Mouse (Mus musculus): Measurements from ENCODE around the gene Trim8. TPM values are rescaled to one million over a fixed set of nuclear protein-coding genes. Genes with fewer than 3 reads are reported as not detected.
A peak's percentile ranks its signal among the peaks of the same experiment; 100 is the strongest.

The Trim8 gene
- total and polyA plus RNA-seq, 3 experiments, result 24.1 to 39.8 (median 39.2) TPM

DNA sequence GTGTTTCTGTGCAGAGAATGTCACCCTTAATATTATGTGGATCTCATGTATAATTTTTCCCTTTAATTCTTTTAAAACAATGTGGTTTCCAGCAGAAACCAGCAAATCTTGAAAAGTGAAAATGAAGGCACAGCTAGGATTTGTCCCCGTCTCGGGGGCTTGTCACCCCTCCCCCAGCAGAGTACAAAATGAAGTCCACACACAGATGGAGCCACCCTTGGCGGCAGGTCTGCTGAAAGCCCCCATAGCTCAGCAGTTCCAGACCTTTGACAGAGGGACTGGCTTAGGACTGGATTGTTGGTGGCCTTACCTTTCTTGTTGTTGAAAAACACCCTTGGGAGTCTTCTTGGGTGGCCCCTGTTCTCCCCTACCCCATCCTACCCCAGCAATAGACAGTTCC is 20.1 kb upstream of the Trim8 start:
- intact Hi-C loops (cut with DNase I), result no loop called here
- TF ChIP-seq EP300 (IDR thresholded peaks at IDR 0.05; ENCODE audit: insufficient read depth, low read depth, low read length) (no peak), CTCF (IDR thresholded peaks at IDR 0.05) (no peak), POLR2A (IDR thresholded peaks at IDR 0.05; ENCODE audit: insufficient read depth, low read depth, low read length) (no peak)
- Histone ChIP-seq H3K79me2 (replicated peaks; ENCODE audit: control insufficient read depth, insufficient read depth, low read length) (no peaks in the 10 kb centered on the region), H3K27ac (no peak overlapping the region), H3K9ac (ENCODE audit: low read depth, low read length) (no peak overlapping the region), H3K4me3 (no peak overlapping the region), H3K27me3 (ENCODE audit: control insufficient read depth, insufficient read depth, low read length) (no peaks in the 10 kb centered on the region), H3K4me1 (ENCODE audit: control insufficient read depth, insufficient read depth, low read length) (peaks cover 53% of the 10 kb centered on the region), H3K36me3 (ENCODE audit: control insufficient read depth, insufficient read depth, low read length) (peaks cover 2% of the 10 kb centered on the region; the same call in 1 of the 2 replicates)
- no peak for DNase-seq
- 74% methylated on average over 3 of the region's 3 CpGs for WGBS

DNA sequence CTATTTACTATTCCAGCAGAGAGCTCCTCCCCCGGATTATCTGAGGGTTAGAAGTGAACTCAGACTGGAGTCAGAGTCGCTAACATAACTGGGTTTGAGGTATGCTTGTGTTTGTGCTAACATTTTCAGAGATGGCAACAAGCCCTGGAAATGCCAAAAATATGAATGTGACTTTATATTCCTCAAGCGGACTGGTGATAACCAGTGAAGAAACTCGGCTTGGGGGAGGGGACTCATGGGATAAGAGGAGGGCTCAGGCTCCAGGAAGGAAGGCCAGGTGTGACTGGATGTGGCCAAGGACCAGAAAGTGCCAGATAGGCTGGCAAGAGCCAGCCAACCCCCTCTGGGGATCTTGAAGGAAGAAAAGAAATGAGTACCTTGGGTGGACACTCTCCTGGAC is 19.7 kb upstream of the Trim8 start:
- Histone ChIP-seq H3K9ac (ENCODE audit: low read depth, low read length) (no peak overlapping the region), H3K79me2 (replicated peaks; ENCODE audit: control insufficient read depth, insufficient read depth, low read length) (no peaks in the 10 kb centered on the region), H3K27ac (no peak overlapping the region), H3K36me3 (ENCODE audit: control insufficient read depth, insufficient read depth, low read length) (peaks cover 2% of the 10 kb centered on the region; the same call in 1 of the 2 replicates), H3K27me3 (ENCODE audit: control insufficient read depth, insufficient read depth, low read length) (no peaks in the 10 kb centered on the region), H3K4me3 (no peak overlapping the region), H3K4me1 (ENCODE audit: control insufficient read depth, insufficient read depth, low read length) (peaks cover 53% of the 10 kb centered on the region)
- TF ChIP-seq POLR2A (IDR thresholded peaks at IDR 0.05; ENCODE audit: insufficient read depth, low read depth, low read length), result no peak
- no peak for TF ChIP-seq EP300 (IDR thresholded peaks at IDR 0.05; ENCODE audit: insufficient read depth, low read depth, low read length)
- TF ChIP-seq CTCF (IDR thresholded peaks at IDR 0.05), result no peak
- 35% methylated on average over 4 of the region's 4 CpGs for WGBS
- no peak for DNase-seq
- intact Hi-C loops (cut with DNase I), result no loop called here

DNA sequence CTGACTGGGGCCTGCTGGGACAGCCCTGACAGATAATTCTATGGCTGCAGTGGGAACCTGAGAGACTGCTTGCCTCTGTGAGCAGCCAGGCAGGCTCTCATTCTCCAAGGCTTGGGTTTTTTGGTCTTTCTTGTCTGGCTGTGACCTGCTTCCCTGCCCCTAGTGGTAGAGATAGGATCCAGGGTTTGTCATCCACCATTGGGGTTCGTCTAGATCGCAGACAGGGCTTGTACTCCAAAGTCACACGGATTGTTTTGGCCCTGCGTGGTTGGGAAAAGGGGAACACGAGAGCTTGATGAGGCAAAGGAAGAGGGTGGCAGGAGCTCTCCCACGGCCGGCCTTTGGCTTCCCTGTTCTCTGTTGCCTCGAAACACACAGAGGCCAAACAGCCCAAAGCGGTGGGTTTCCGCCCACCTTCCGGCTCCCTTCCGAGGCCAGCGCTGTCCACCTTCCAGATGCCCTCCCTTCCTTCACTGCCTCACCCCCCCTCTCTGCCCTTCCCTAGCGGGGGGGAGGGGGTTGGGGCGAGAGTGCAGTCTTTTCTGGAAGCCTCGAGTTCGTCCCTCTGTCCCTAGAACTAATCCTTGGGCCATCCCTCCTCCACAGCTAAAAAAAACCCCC is 18.5 kb upstream of the Trim8 start:
- Histone ChIP-seq H3K79me2 (replicated peaks; ENCODE audit: control insufficient read depth, insufficient read depth, low read length) (no peaks in the 10 kb centered on the region), H3K4me3 (no peak overlapping the region), H3K36me3 (ENCODE audit: control insufficient read depth, insufficient read depth, low read length) (peaks cover 2% of the 10 kb centered on the region; the same call in 1 of the 2 replicates), H3K27me3 (ENCODE audit: control insufficient read depth, insufficient read depth, low read length) (no peaks in the 10 kb centered on the region), H3K4me1 (ENCODE audit: control insufficient read depth, insufficient read depth, low read length) (peaks cover 50% of the 10 kb centered on the region), H3K27ac (peak overlapping the region; percentile 87), H3K9ac (ENCODE audit: low read depth, low read length) (peak overlapping the region; percentile 45)
- DNase-seq, result peak in 1 of 2 experiments; percentile 24
- WGBS, result 16% methylated on average over 17 of the region's 17 CpGs
- intact Hi-C loops (cut with DNase I), result no loop called here
- TF ChIP-seq CTCF (IDR thresholded peaks at IDR 0.05) (peak; percentile 55), POLR2A (IDR thresholded peaks at IDR 0.05; ENCODE audit: insufficient read depth, low read depth, low read length) (no peak)

DNA sequence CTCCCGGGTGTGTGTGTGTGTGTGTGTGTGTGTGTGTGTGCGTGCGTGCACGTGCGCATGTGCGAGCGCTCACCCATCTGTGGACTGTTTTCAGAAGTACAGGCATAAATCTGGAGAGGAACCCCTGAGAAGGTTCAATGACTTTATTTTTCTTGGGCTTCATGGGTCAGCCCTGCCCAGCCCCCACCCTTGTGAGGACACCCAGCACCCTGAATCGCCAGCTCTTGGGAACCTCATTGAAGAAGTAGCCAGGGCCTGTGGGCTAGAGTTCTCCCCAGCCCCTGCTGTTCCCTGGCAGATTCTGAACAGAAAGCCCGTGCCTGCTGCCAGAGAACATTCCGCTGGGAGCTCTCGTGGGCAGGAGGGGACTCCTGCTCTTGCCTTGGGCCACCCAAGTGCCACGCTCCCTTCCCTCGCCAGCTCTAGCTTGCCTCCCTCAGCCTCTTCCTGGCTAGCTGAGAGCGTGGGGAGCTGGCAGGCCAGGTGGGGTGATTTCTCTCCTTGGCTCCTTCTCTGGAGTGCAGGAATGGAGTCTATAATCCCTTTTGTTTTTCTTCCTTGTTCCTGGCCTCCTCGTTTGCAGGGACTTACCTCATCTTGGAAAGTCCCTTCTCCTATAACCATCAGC is 17.7 kb upstream of the Trim8 start:
- Histone ChIP-seq H3K36me3 (ENCODE audit: control insufficient read depth, insufficient read depth, low read length) (peaks cover 2% of the 10 kb centered on the region; the same call in 1 of the 2 replicates), H3K79me2 (replicated peaks; ENCODE audit: control insufficient read depth, insufficient read depth, low read length) (no peaks in the 10 kb centered on the region), H3K9ac (ENCODE audit: low read depth, low read length) (peak overlapping the region; percentile 64), H3K4me3 (peak overlapping the region; percentile 23), H3K4me1 (ENCODE audit: control insufficient read depth, insufficient read depth, low read length) (peaks cover 43% of the 10 kb centered on the region), H3K27me3 (ENCODE audit: control insufficient read depth, insufficient read depth, low read length) (no peaks in the 10 kb centered on the region), H3K27ac (peak overlapping the region; percentile 87)
- TF ChIP-seq CTCF (IDR thresholded peaks at IDR 0.05) (no peak), POLR2A (IDR thresholded peaks at IDR 0.05; ENCODE audit: insufficient read depth, low read depth, low read length) (0 out of 2 replicates have a peak, but pooled peaks have one; percentile 11)
- 33% methylated on average over 15 of the region's 15 CpGs for WGBS
- intact Hi-C loops (cut with DNase I), result loop anchor here (2.0 kb wide), 1 partner anchor 15 kb away; no protein-coding TSS in a partner anchor
- DNase-seq, result peak; percentile 62 to 69

DNA sequence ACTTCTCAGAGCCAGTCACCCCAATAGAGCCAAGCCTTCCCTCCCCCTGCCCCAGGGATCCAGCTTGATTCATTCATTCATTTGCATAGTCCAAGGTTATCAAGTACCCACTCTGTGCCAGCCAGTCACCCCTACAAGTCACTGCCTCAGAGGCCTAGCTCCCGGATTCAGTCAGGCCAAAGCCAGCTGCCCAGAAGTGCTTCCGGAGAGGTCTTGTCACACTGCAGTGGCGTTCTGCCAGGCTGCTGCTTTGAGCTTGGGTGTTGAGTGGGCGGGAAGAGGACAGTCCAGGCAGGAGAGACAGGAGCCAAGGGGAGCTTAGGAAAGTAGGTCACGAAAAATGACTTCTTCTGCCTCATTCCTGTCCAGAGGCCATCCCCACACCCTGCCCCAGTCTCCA is 17.0 kb upstream of the Trim8 start:
- no peak overlapping the region for H3K4me3 ChIP-seq
- H3K27ac ChIP-seq, result peak overlapping the region; percentile 87
- H3K4me1 ChIP-seq (ENCODE audit: control insufficient read depth, insufficient read depth, low read length), result peaks cover 37% of the 10 kb centered on the region
- H3K27me3 ChIP-seq (ENCODE audit: control insufficient read depth, insufficient read depth, low read length), result no peaks in the 10 kb centered on the region
- WGBS, result 5% methylated on average over 5 of the region's 5 CpGs
- peak overlapping the region; percentile 64 for H3K9ac ChIP-seq (ENCODE audit: low read depth, low read length)
- intact Hi-C loops (cut with DNase I), result loop anchor here (2.0 kb wide), 1 partner anchor 14 kb away; no protein-coding TSS in a partner anchor
- H3K79me2 ChIP-seq (replicated peaks; ENCODE audit: control insufficient read depth, insufficient read depth, low read length), result no peaks in the 10 kb centered on the region
- DNase-seq, result peak; percentile 84 to 89
- TF ChIP-seq POLR2A (IDR thresholded peaks at IDR 0.05; ENCODE audit: insufficient read depth, low read depth, low read length) (0 out of 2 replicates have a peak, but pooled peaks have one; percentile 39), CTCF (IDR thresholded peaks at IDR 0.05) (no peak), EP300 (IDR thresholded peaks at IDR 0.05; ENCODE audit: insufficient read depth, low read depth, low read length) (peak; percentile 84)
- peaks cover 2% of the 10 kb centered on the region; the same call in 1 of the 2 replicates for H3K36me3 ChIP-seq (ENCODE audit: control insufficient read depth, insufficient read depth, low read length)

DNA sequence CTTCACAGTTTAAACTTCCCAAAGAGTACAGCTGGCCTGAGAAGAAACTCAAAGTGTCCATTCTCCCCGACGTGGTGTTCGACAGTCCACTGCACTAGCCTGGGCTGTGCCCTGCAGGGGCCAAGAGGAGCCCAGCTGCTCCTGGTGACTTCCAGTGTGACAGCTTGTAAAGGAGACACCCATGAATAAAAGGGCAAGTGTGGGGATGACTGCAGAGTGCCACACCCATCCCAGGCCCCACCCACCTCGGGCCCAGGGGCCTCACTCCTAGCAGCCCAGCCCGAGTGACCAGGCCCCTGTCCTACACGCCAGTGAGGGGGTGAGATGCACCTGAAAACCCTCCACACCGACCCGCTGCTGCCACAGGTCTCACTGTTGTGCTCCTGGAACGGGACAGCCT is 15.7 kb upstream of the Trim8 start:
- Histone ChIP-seq H3K27me3 (ENCODE audit: control insufficient read depth, insufficient read depth, low read length) (no peaks in the 10 kb centered on the region), H3K4me3 (no peak overlapping the region), H3K4me1 (ENCODE audit: control insufficient read depth, insufficient read depth, low read length) (peaks cover 32% of the 10 kb centered on the region), H3K79me2 (replicated peaks; ENCODE audit: control insufficient read depth, insufficient read depth, low read length) (no peaks in the 10 kb centered on the region), H3K36me3 (ENCODE audit: control insufficient read depth, insufficient read depth, low read length) (peaks cover 2% of the 10 kb centered on the region; the same call in 1 of the 2 replicates), H3K9ac (ENCODE audit: low read depth, low read length) (no peak overlapping the region), H3K27ac (peak overlapping the region; percentile 87; the same call in 1 of the 2 replicates)
- 68% methylated on average over 9 of the region's 9 CpGs for WGBS
- DNase-seq, result peak in 1 of 2 experiments; percentile 27
- intact Hi-C loops (cut with DNase I), result loop anchor here (2.0 kb wide), 1 partner anchor 13 kb away; no protein-coding TSS in a partner anchor
- no peak for TF ChIP-seq CTCF (IDR thresholded peaks at IDR 0.05)
- TF ChIP-seq POLR2A (IDR thresholded peaks at IDR 0.05; ENCODE audit: insufficient read depth, low read depth, low read length), result no peak
- TF ChIP-seq EP300 (IDR thresholded peaks at IDR 0.05; ENCODE audit: insufficient read depth, low read depth, low read length), result no peak
